Mouse (Mus musculus): ENCODE data around the gene AC170998.1.

GRCm38 (mm10) chr17:28711237-28711636 is 14.6 kb upstream of the AC170998.1 start:
- no peak for TF ChIP-seq MYOD1 (IDR thresholded peaks at IDR 0.05; ENCODE audit: control insufficient read depth, insufficient read length, low read depth)
- TF ChIP-seq CTCF (IDR thresholded peaks at IDR 0.05; ENCODE audit: control insufficient read depth, insufficient read depth, insufficient read length) = no peak
- no peak for TF ChIP-seq USF1 (IDR thresholded peaks at IDR 0.05; ENCODE audit: low read depth)
- no peak for TF ChIP-seq CEBPB (IDR thresholded peaks at IDR 0.05; ENCODE audit: low read depth)
- TF ChIP-seq MYOG (IDR thresholded peaks at IDR 0.05; ENCODE audit: control insufficient read depth, extremely low read depth, insufficient read length) = no peak
- TF ChIP-seq MAX (IDR thresholded peaks at IDR 0.05) = no peak
- TF ChIP-seq FOSL1 (IDR thresholded peaks at IDR 0.05; ENCODE audit: insufficient read depth, low read length, poor library complexity, severe bottlenecking) = no peak
